Mouse (Mus musculus) liver, embryonic 13.5 days (tissue): ENCODE measurements around the gene Il4ra. TPM values are rescaled to one million over a fixed set of nuclear protein-coding genes. Genes with fewer than 3 reads are reported as not detected.

Experiments used
- ATAC-seq: fragments of 200-750 bp; cut with Nextera tagmentation; 2 replicates; pipeline ENCODE4 v1.8.0; 2017; ENCODE audit warnings: low read depth, mild to moderate bottlenecking, moderate number of reproducible peaks, moderate library complexity
- DNase-seq: peaks from one replicate; pipeline ENCODE4 v3.0.0; 2022
- H3K27ac ChIP-seq: fragments of 300-500 bp; sonication (generic); 2 replicates; pipeline ENCODE4 v1.5.1; 2015; ENCODE audit warnings: moderate library complexity, mild to moderate bottlenecking, inconsistent platforms
- H3K27me3 ChIP-seq: fragments of 300-500 bp; sonication (generic); 2 replicates; pipeline ENCODE4 v1.6.1; 2015; ENCODE audit warnings: mild to moderate bottlenecking, inconsistent platforms
- H3K36me3 ChIP-seq: fragments of 300-500 bp; sonication (generic); 2 replicates; pipeline ENCODE4 v1.6.1; 2015; ENCODE audit warnings: mild to moderate bottlenecking, inconsistent platforms
- H3K4me1 ChIP-seq: fragments of 300-500 bp; sonication (generic); replicated peaks from 2 replicates; pipeline ENCODE4 v1.6.1; 2015; ENCODE audit warnings: inconsistent platforms
- H3K4me2 ChIP-seq: fragments of 300-500 bp; sonication (generic); 2 replicates; pipeline ENCODE4 v1.6.1; 2015; ENCODE audit warnings: inconsistent platforms, mild to moderate bottlenecking, moderate library complexity
- H3K4me3 ChIP-seq: fragments of 300-500 bp; sonication (generic); replicated peaks from 2 replicates; pipeline ENCODE4 v1.5.1; 2015; ENCODE audit warnings: mild to moderate bottlenecking, inconsistent platforms
- H3K9ac ChIP-seq: fragments of 300-500 bp; sonication (generic); 2 replicates; pipeline ENCODE4 v1.6.1; 2015; ENCODE audit warnings: mild to moderate bottlenecking, inconsistent platforms
- H3K9me3 ChIP-seq: fragments of 300-500 bp; sonication (generic); replicated peaks from 2 replicates; pipeline ENCODE4 v1.6.1; 2016; ENCODE audit warnings: inconsistent platforms
- WGBS: fragments of 180-500 bp; shearing (Covaris S2); methylation state at CpG from one replicate; pipeline ENCODE4 v1.1.7; 2015; ENCODE audit not compliant: insufficient replicate concordance; 5-methylcytosine and 5-hydroxymethylcytosine counted together
- polyA plus RNA-seq: library from polyadenylated mRNA; unstranded; fragments of >200 nt; fragmentation: Nextera tagmentation; extraction: Ambion mirVana; gene quantifications from 2 replicates; pipeline ENCODE4 v1.2.1, GENCODE M21; 2015

Gene Il4ra
- polyA plus RNA-seq, 1 experiment from 2014 or later: 2.9 TPM

- no peaks in the 10 kb centered on the region for H3K9me3 ChIP-seq
- peak overlapping the region; percentile 28 for H3K4me2 ChIP-seq
- H3K9ac ChIP-seq: peak overlapping the region; percentile 14
- ATAC-seq (peak; percentile 76), DNase-seq (peak; percentile 60)
- peak overlapping the region; percentile 72 for H3K27ac ChIP-seq
- H3K36me3 ChIP-seq: no peaks in the 10 kb centered on the region
- H3K4me3 ChIP-seq: no peak overlapping the region
- no peaks in the 10 kb centered on the region for H3K27me3 ChIP-seq
- peaks cover 76% of the 10 kb centered on the region for H3K4me1 ChIP-seq
- WGBS: 25% methylated on average over 3 of the region's 3 CpGs
These were observed 32.2 kb upstream of the Il4ra start for GRCm38 (mm10) chr7:125519715-125520114.

- no peaks in the 10 kb centered on the region for H3K27me3 ChIP-seq
- H3K4me3 ChIP-seq: peak overlapping the region; percentile 6; the same call in 1 of the 2 replicates
- peaks cover 46% of the 10 kb centered on the region for H3K4me1 ChIP-seq
- H3K9ac ChIP-seq: peak overlapping the region; percentile 61
- H3K36me3 ChIP-seq: no peaks in the 10 kb centered on the region
- no peaks in the 10 kb centered on the region for H3K9me3 ChIP-seq
- DNase-seq (peak; percentile 68), ATAC-seq (peak; percentile 87)
- 9% methylated on average over 3 of the region's 3 CpGs for WGBS
- H3K4me2 ChIP-seq: peak overlapping the region; percentile 54
- peak overlapping the region; percentile 86 for H3K27ac ChIP-seq
These were observed 28.9 kb upstream of the Il4ra start for GRCm38 (mm10) chr7:125523051-125523450.

GRCm38 (mm10) chr7:125527186-125527585 lies 24.7 kb upstream of the Il4ra start:
- peaks cover 18% of the 10 kb centered on the region for H3K4me1 ChIP-seq
- no peak overlapping the region for H3K4me2 ChIP-seq
- DNase-seq (no peak), ATAC-seq (no peak)
- no peak overlapping the region for H3K9ac ChIP-seq
- 76% methylated on average over 6 of the region's 6 CpGs for WGBS
- no peak overlapping the region for H3K27ac ChIP-seq
- no peaks in the 10 kb centered on the region for H3K36me3 ChIP-seq
- H3K27me3 ChIP-seq: no peaks in the 10 kb centered on the region
- H3K4me3 ChIP-seq: no peak overlapping the region
- no peaks in the 10 kb centered on the region for H3K9me3 ChIP-seq

GRCm38 (mm10) chr7:125527901-125528580 lies 23.9 kb upstream of the Il4ra start:
- DNase-seq: no peak
- H3K4me2 ChIP-seq: no peak overlapping the region
- peaks cover 10% of the 10 kb centered on the region for H3K4me1 ChIP-seq
- no peaks in the 10 kb centered on the region for H3K27me3 ChIP-seq
- no peak overlapping the region for H3K27ac ChIP-seq
- no peak overlapping the region for H3K4me3 ChIP-seq
- no peak overlapping the region for H3K9ac ChIP-seq
- no peaks in the 10 kb centered on the region for H3K9me3 ChIP-seq
- no peaks in the 10 kb centered on the region for H3K36me3 ChIP-seq
- WGBS: 73% methylated on average over 9 of the region's 9 CpGs
- ATAC-seq: no peak

- Histone ChIP-seq H3K27me3 (peaks cover 8% of the 10 kb centered on the region; the same call in 1 of the 2 replicates), H3K9me3 (no peaks in the 10 kb centered on the region), H3K9ac (no peak overlapping the region), H3K36me3 (no peaks in the 10 kb centered on the region), H3K4me2 (no peak overlapping the region), H3K4me3 (no peak overlapping the region), H3K4me1 (peaks cover 12% of the 10 kb centered on the region; the same call in 1 of the 2 replicates), H3K27ac (no peak overlapping the region)
- DNase-seq: no peak
- ATAC-seq: no peak
- WGBS: 51% methylated on average over 3 of the region's 3 CpGs
These were observed 12.6 kb upstream of the Il4ra start for GRCm38 (mm10) chr7:125539351-125539750.

- DNase-seq (no peak), ATAC-seq (no peak)
- no peak overlapping the region for H3K4me2 ChIP-seq
- no peaks in the 10 kb centered on the region for H3K36me3 ChIP-seq
- H3K27ac ChIP-seq: no peak overlapping the region
- H3K27me3 ChIP-seq: peaks cover 8% of the 10 kb centered on the region; the same call in 1 of the 2 replicates
- no peak overlapping the region for H3K4me3 ChIP-seq
- H3K9ac ChIP-seq: no peak overlapping the region
- peaks cover 12% of the 10 kb centered on the region; the same call in 1 of the 2 replicates for H3K4me1 ChIP-seq
- WGBS: 56% methylated on average over 1 of the region's 1 CpGs
- no peaks in the 10 kb centered on the region for H3K9me3 ChIP-seq
These were observed 10.9 kb upstream of the Il4ra start for GRCm38 (mm10) chr7:125541026-125541425.

GRCm38 (mm10) chr7:125541821-125542220 lies 10.1 kb upstream of the Il4ra start:
- ATAC-seq (no peak), DNase-seq (no peak)
- no peak overlapping the region for H3K9ac ChIP-seq
- H3K4me2 ChIP-seq: no peak overlapping the region
- H3K4me3 ChIP-seq: no peak overlapping the region
- H3K27ac ChIP-seq: no peak overlapping the region
- peaks cover 5% of the 10 kb centered on the region; the same call in 1 of the 2 replicates for H3K27me3 ChIP-seq
- H3K36me3 ChIP-seq: no peaks in the 10 kb centered on the region
- WGBS: 41% methylated on average over 2 of the region's 2 CpGs
- no peaks in the 10 kb centered on the region for H3K9me3 ChIP-seq
- peaks cover 12% of the 10 kb centered on the region; the same call in 1 of the 2 replicates for H3K4me1 ChIP-seq

- Histone ChIP-seq H3K4me2 (no peak overlapping the region), H3K4me1 (peaks cover 12% of the 10 kb centered on the region; the same call in 1 of the 2 replicates), H3K27ac (no peak overlapping the region), H3K9ac (no peak overlapping the region), H3K4me3 (no peak overlapping the region), H3K27me3 (no peaks in the 10 kb centered on the region), H3K36me3 (no peaks in the 10 kb centered on the region), H3K9me3 (no peaks in the 10 kb centered on the region)
- 41% methylated on average over 11 of the region's 11 CpGs for WGBS
- ATAC-seq (no peak), DNase-seq (no peak)
These were observed 9.4 kb upstream of the Il4ra start for GRCm38 (mm10) chr7:125542335-125543050.

- H3K27me3 ChIP-seq: no peaks in the 10 kb centered on the region
- H3K4me3 ChIP-seq: no peak overlapping the region
- no peak for DNase-seq
- H3K9ac ChIP-seq: no peak overlapping the region
- no peaks in the 10 kb centered on the region for H3K36me3 ChIP-seq
- WGBS: 38% methylated on average over 3 of the region's 3 CpGs
- H3K4me1 ChIP-seq: peaks cover 12% of the 10 kb centered on the region; the same call in 1 of the 2 replicates
- no peak overlapping the region for H3K27ac ChIP-seq
- ATAC-seq: no peak; the same call in 1 of the 2 replicates
- H3K9me3 ChIP-seq: no peaks in the 10 kb centered on the region
- no peak overlapping the region for H3K4me2 ChIP-seq
These were observed 8.4 kb upstream of the Il4ra start for GRCm38 (mm10) chr7:125543497-125543896.

GRCm38 (mm10) chr7:125545331-125545730 lies 6.6 kb upstream of the Il4ra start:
- 71% methylated on average over 7 of the region's 7 CpGs for WGBS
- no peak overlapping the region for H3K9ac ChIP-seq
- DNase-seq: no peak

GRCm38 (mm10) chr7:125546727-125547126 lies 5.2 kb upstream of the Il4ra start:
- Histone ChIP-seq H3K9me3 (no peaks in the 10 kb centered on the region), H3K36me3 (no peaks in the 10 kb centered on the region), H3K27ac (no peak overlapping the region), H3K4me3 (no peak overlapping the region), H3K4me1 (peaks cover 28% of the 10 kb centered on the region), H3K9ac (no peak overlapping the region), H3K27me3 (peaks cover 14% of the 10 kb centered on the region; the same call in 1 of the 2 replicates), H3K4me2 (no peak overlapping the region)
- DNase-seq (no peak), ATAC-seq (no peak)
- WGBS: 75% methylated on average over 6 of the region's 6 CpGs

More at GRCm38 (mm10) chr7:125545331-125545730, 6.6 kb upstream of the Il4ra start:
- H3K4me3 ChIP-seq: no peak overlapping the region
- ATAC-seq: no peak
- peaks cover 8% of the 10 kb centered on the region; the same call in 1 of the 2 replicates for H3K27me3 ChIP-seq
- H3K9me3 ChIP-seq: no peaks in the 10 kb centered on the region
- no peak overlapping the region for H3K27ac ChIP-seq
- H3K36me3 ChIP-seq: no peaks in the 10 kb centered on the region
- no peak overlapping the region for H3K4me2 ChIP-seq
- peaks cover 14% of the 10 kb centered on the region; the same call in 1 of the 2 replicates for H3K4me1 ChIP-seq
